Mouse (Mus musculus): ENCODE data around the gene Tagap1.
"Not testable (repeated sequence)": the region's sequence is repeated elsewhere in the genome, so short reads cannot be mapped to it uniquely, and the experiment has no call there.

DNA sequence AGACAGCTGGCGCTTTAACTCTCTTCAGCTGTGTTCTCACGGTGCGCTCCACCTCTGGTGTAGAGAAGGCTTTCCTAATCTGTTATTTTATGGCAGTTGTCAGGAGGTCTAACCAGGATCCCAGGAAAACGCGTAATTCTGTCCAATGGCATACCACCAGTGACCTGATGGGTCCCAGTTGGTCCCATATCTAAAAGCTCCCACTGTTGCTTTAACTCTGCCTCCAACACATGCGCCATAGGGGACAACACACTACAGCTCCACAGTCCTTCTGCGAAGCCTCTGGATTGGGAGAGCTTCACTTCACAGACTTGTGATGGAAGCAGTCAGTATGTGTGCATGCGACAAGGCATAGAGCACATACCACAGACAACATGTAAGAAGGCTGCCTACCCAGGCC, 19.2 kb upstream of the Tagap1 start:
- TF ChIP-seq E2F4 (IDR thresholded peaks at IDR 0.05; ENCODE audit: insufficient replicate concordance, low read depth, low read length); CTCF (conservative IDR thresholded peaks at IDR 0.05 in 1 of 2, IDR thresholded peaks at IDR 0.05 in 1 of 2; ENCODE audit: low read depth in 2 of 2, low read length in 2 of 2); MAFK (IDR thresholded peaks at IDR 0.05; ENCODE audit: insufficient replicate concordance, low read length); POLR2A (IDR thresholded peaks at IDR 0.05; ENCODE audit: low read depth, low read length); RAD21 (IDR thresholded peaks at IDR 0.05; ENCODE audit: low read depth, low read length); EP300 (IDR thresholded peaks at IDR 0.05; ENCODE audit: low read length); JUN (IDR thresholded peaks at IDR 0.05; ENCODE audit: insufficient read depth, low read depth, low read length); ELF1 (IDR thresholded peaks at IDR 0.05; ENCODE audit: low read depth, low read length); MAZ (IDR thresholded peaks at IDR 0.05; ENCODE audit: low read depth, low read length); BHLHE40 (IDR thresholded peaks at IDR 0.05; ENCODE audit: low read depth, low read length); USF1 (IDR thresholded peaks at IDR 0.05; ENCODE audit: low read depth, low read length): not testable (repeated sequence)

Data from CH12.LX (cell line).